Mouse (Mus musculus): ENCODE data around the gene Loxl4.

Gene Loxl4

GRCm38 (mm10) chr19:42609716-42610115 is 2.9 kb downstream of the Loxl4 start:
- WGBS, result 92% methylated on average over 3 of the region's 3 CpGs

DNA sequence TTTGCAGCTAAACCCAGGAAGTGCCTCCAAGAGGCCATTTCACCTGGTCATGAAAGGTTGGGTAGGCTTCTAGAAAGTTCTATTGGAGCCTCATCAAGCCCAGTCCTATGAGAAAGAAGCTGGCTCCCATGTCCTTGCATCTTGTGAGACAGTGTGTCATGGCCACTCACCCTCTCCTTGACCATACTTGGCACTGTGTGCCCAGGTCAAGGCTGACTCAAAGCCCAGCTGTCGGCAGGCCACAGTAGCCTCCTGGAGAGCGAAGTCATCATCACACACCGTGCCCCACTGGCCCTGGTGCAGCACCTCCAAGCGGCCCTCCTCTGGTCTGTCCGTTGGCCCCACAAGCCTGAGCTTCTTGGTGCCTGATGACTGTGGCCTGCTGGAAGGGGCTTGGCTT is 4.5 kb downstream of the Loxl4 start:
- WGBS, result 94% methylated on average over 5 of the region's 5 CpGs

- WGBS, result 90% methylated on average over 8 of the region's 8 CpGs
Observed at GRCm38 (mm10) chr19:42602576-42602975, 10.0 kb downstream of the Loxl4 start.

DNA sequence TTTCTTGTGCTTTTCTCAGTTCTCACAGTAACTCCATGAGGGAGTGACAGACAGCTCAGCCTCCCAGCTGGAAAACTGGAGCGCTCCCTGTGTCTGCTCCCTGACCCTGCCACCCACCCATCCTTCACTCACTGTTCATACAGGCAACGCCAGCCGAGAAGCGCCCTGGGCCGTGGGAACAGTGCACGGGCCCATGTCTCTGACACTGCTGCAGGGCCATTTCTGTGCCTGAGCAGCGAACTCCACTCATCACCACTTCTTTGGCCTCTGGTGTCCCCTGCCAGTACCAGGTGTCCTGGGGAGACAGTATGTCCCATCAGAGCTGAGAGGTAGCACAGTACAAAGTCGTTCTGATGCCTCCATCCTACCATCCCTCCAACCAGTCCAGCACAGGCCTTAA is 10.6 kb downstream of the Loxl4 start:
- 84% methylated on average over 8 of the region's 8 CpGs for WGBS

- whole genome bisulfite sequencing, result 82% methylated on average over 2 of the region's 2 CpGs
Observed at GRCm38 (mm10) chr19:42601445-42601844, 11.2 kb downstream of the Loxl4 start.

DNA sequence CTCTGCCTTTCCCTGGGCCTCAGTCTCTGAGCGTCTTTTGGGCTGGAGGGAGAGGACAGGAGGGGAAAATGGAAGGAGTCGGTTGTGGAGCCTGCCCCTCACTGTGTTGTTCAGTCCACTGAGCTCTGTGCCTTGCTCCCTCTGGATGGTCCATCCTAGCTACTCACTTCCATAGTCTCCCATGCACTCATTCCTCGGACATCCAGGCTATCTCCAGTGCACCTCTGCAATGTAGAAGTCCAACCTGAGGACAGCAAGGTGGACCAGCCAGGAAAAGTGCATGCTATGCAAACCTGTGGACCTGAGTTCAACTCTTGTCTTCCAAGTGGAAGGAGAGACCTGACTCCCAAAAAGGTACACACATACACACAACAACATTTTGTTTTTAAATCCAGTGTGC is 12.0 kb downstream of the Loxl4 start:
- 73% methylated on average over 3 of the region's 3 CpGs for WGBS

- WGBS, result 86% methylated on average over 17 of the region's 17 CpGs
Observed at GRCm38 (mm10) chr19:42599891-42600290, 12.7 kb downstream of the Loxl4 start.

DNA sequence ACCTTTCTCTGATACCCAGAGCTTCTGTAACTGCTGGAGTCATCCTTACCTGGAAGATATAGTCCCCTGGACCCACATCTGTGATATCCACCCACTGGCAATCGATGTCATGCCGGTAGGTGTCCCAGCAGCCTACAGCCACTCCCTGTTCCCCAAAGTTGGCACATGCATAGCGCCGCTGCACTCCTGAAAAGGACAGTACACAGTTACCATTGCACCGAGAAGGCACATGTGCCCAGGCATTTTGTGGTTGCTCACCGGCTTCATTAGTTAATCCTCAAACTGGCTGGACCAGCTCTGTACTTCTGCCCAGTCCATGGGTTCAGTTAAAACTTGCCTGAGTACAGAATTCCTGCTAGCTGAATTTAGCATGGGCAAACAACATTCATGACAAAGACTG is 14.7 kb downstream of the Loxl4 start:
- 95% methylated on average over 6 of the region's 6 CpGs for WGBS

GRCm38 (mm10) chr19:42597286-42597685 is 15.3 kb downstream of the Loxl4 start:
- WGBS, result 93% methylated on average over 12 of the region's 12 CpGs

- WGBS, result 96% methylated on average over 6 of the region's 6 CpGs
Observed at GRCm38 (mm10) chr19:42595066-42595465, 17.5 kb downstream of the Loxl4 start.

DNA sequence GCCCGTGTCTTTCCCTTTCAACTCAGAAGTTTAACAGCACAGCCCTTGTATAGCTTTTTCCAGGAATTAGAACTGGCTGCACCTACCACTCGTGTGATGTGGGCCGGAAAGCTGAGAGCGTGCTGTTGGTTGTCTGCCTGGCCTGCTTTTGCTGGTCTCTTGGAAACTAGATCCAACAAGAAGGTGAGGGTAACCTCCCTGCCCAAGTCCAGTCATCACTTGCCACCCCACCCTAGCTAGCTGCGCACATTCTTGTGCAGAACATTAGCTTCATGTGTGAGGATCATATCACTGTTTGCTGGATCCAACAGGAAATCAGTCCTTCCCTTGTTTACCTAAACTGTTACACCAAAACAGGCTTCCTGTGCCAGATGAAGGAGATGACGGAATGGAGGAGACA is 19.2 kb downstream of the Loxl4 start:
- 84% methylated on average over 6 of the region's 6 CpGs for WGBS

- 81% methylated on average over 14 of the region's 14 CpGs for WGBS
Observed at GRCm38 (mm10) chr19:42591534-42591933, 21.1 kb downstream of the Loxl4 start.

DNA sequence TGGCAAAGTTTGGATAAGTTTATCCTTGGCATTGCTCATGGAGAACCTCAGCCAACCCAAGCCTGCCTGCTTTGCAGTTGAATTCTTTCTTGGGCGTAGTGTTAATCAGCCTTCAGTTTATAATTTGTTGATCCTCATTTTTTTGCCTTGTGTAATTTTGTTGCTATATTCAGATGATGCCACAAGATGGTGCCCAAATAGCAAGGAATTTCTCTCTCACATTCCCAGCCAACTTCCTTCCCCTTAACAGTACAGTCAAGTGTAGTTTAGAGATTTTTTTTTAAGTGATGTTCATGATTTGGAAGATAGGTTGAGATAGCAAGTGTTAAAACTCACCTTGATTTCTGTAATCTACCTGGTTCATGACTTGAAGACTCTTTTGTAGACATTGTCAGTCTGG is 23.4 kb downstream of the Loxl4 start:
- WGBS, result 20% methylated on average over 1 of the region's 1 CpGs

DNA sequence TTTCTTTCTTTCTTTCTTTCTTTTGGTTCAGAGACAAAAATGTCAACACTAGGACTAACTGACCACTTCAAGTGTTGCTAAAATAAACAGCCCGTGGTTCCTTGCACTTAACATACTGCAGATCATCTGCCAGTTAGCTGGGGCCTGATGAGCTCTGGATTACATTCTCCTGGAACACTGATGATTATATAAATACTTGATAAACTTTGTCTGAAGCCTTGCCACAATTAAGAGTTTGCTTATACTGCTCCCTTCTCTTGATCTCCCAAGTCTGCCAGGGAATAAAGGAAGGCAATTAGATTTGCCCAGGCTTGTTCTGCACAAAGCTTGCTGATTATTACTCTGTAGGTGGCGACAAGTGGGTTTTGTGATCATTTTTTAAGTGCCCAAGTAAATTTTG is 24.9 kb downstream of the Loxl4 start:
- 59% methylated on average over 2 of the region's 2 CpGs for WGBS

DNA sequence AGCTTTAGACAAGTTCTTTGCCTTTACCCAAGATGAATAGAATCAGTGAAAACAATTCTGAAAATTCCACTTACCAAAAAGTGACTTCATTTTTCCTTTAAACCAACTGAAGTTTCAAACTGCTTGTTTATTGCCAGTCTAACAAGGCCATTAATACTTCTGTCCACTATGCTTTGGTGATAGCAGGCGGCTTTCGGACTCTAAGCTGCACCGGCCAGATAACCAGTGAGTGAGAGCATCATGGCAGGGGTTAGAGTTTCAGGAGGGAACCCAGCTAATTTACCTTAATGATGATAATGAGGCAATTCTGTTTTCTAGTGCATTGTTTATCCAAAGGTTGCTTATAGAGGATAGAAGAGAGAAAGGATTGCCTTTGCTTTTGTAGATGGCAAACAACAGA is 28.4 kb downstream of the Loxl4 start:
- 97% methylated on average over 3 of the region's 3 CpGs for WGBS

DNA sequence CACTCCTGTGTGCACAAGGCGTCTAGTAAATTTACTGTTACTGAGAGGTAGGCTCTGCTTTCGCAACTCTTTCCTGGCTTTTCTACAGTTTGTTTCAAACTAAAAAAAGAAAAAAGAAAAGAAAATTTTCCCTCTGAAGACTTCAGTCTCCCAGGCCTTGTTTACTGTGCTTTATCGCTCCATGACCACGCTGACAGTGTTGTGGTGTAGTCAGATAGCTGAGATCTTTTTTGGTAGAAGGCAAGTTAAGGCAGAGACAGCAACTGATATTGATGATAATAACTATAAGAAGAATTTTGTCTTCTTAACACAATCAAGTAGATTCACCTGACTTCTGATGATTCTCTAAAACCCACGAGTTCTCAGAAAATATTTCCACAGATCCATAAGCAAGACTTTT is 28.9 kb downstream of the Loxl4 start:
- WGBS, result 98% methylated on average over 5 of the region's 5 CpGs

- 91% methylated on average over 13 of the region's 13 CpGs for WGBS
Observed at GRCm38 (mm10) chr19:42582811-42583370, 29.7 kb downstream of the Loxl4 start.

DNA sequence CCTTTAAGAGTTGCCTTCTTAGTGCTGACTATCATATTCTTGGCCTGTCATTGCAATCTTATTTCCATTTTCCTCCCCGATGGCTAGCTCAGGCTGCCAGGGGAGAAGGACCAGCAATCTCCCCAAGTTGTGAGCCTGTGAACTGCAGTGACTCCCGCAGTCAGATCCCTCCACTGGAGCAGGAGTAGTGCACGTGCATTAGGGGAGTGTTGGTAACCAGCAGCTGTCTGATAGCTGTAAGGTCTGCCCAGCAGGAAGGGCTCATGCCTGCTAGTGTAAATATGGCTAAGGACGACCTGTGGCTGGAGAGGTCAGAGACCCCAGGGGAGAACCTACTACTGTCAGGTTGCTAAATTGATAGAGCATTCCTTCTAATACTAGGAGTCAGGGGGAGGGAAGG is 31.9 kb downstream of the Loxl4 start:
- 73% methylated on average over 4 of the region's 4 CpGs for WGBS

- 95% methylated on average over 4 of the region's 4 CpGs for WGBS
Observed at GRCm38 (mm10) chr19:42578631-42579030, 34.0 kb downstream of the Loxl4 start.

GRCm38 (mm10) chr19:42576856-42577255 is 35.8 kb downstream of the Loxl4 start:
- WGBS, result 82% methylated on average over 1 of the region's 1 CpGs

GRCm38 (mm10) chr19:42575317-42575716 is 37.3 kb downstream of the Loxl4 start:
- WGBS, result 94% methylated on average over 2 of the region's 2 CpGs

GRCm38 (mm10) chr19:42571291-42571690 is 41.3 kb downstream of the Loxl4 start:
- WGBS, result 58% methylated on average over 4 of the region's 4 CpGs

DNA sequence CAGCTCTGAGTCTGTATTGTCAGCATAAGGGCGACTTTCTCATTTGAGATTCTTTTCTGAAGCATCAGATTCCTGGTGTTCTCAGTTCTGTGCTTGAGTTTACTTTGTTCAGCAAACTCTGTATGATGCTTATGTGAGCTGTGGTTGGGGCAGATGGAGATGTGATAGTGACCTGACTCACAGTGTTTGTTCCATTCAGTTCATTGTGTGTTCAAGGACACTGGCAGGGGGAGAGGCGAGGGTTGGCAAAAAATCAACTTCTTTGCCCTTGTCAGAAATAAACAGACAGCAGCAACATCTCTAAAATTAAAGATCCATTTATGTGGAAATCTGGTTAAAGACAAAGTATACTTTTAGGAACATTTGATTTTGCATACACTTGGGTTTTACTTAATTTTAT is 43.5 kb downstream of the Loxl4 start:
- 69% methylated on average over 2 of the region's 2 CpGs for WGBS

- 96% methylated on average over 4 of the region's 4 CpGs for WGBS
Observed at GRCm38 (mm10) chr19:42566283-42567019, 46.2 kb downstream of the Loxl4 start.
